In genomic region chr7:18749896-18750477, GRCm38 (mm10) we compare ENCODE assay signal across 9 mouse cellular contexts. TPM values are rescaled to one million over a fixed set of nuclear protein-coding genes. Genes with fewer than 3 reads are reported as not detected.
DNase-seq lines count a peak whose midpoint lies in the region; ATAC-seq and TF ChIP-seq lines count a peak whose summit lies in the region.
"Not testable (repeated sequence)": the region's sequence is repeated elsewhere in the genome, so short reads cannot be mapped to it uniquely, and the experiment has no call there.
"Had no signal": no experiment of that assay in that cellular context is flagged by ENCODE, and none has a peak within 500 bp of the region (broad histone marks: within the 10 kb centered on the region; RNA-seq: fewer than 3 reads in every experiment).

No protein-coding gene starts in this region.

- ATAC-seq in forebrain, embryonic 12.5 days (ENCODE audit: low FRiP score) = peak; percentile 65; the same call in 1 of the 2 replicates
- ATAC-seq in limb, embryonic 13.5 days (ENCODE audit: low FRiP score, low read depth) = peak; percentile 66; the same call in 1 of the 2 replicates
- ATAC-seq in midbrain, embryonic 16.5 days = peak; percentile 89

- not testable (repeated sequence) for H3K79me3 ChIP-seq in C2C12 (ENCODE audit: low read depth)

- H3K9me3 ChIP-seq in forebrain, embryonic 12.5 days; limb, embryonic 13.5 days; midbrain, embryonic 16.5 days (replicated peaks; ENCODE audit: control insufficient read depth, low read length, poor library complexity, severe bottlenecking): not testable (repeated sequence)

- not testable (repeated sequence) for H3K79me2 ChIP-seq in C2C12 (ENCODE audit: control insufficient read depth, insufficient read depth)

- 53% methylated on average over 11 of the region's 13 CpGs for WGBS in forebrain, embryonic 12.5 days
- 50% methylated on average over 11 of the region's 13 CpGs for WGBS in limb, embryonic 13.5 days
- WGBS in midbrain, embryonic 16.5 days = 54% methylated on average over 11 of the region's 13 CpGs

- H3K36me3 ChIP-seq in C2C12 (ENCODE audit: control insufficient read depth, insufficient read depth); forebrain, embryonic 12.5 days (replicated peaks); limb, embryonic 13.5 days; midbrain, embryonic 16.5 days (ENCODE audit: control insufficient read depth, insufficient read depth, low read length); splenic B cell, adult 2 months (ENCODE audit: control insufficient read depth, insufficient read depth, low read length, poor library complexity, severe bottlenecking): not testable (repeated sequence)

- H3K27me3 ChIP-seq in C2C12 (ENCODE audit: control insufficient read depth, insufficient read depth, insufficient read length); midbrain, embryonic 16.5 days (ENCODE audit: control insufficient read depth, insufficient read depth, low read depth, low read length); splenic B cell, adult 2 months (ENCODE audit: control insufficient read depth, insufficient read depth, low read length, poor library complexity, severe bottlenecking): not testable (repeated sequence)
- peaks cover 16% of the 10 kb centered on the region for H3K27me3 ChIP-seq in forebrain, embryonic 12.5 days
- peaks cover 27% of the 10 kb centered on the region for H3K27me3 ChIP-seq in limb, embryonic 13.5 days

- DNase-seq in brain, embryonic 14.5 days (ENCODE audit: low read depth) = peak; percentile 86
- DNase-seq in heart, postnatal 10 days = peak; percentile 69 to 81
- peak; percentile 83 for DNase-seq in kidney, postnatal 10 days
- peak; percentile 60 for DNase-seq in splenic B cell, adult 2 months (ENCODE audit: low read depth, low spot score)

- intact Hi-C loops in heart, postnatal 10 days (cut with DNase I) = loop anchor here (1.0 to 2.0 kb wide), 2 partner anchors 31 to 123 kb away; no protein-coding TSS in a partner anchor

- not testable (repeated sequence) for H3K4me3 ChIP-seq in C2C12 (ENCODE audit: insufficient read depth, poor library complexity, severe bottlenecking); forebrain, embryonic 12.5 days (replicated peaks); limb, embryonic 13.5 days; midbrain, embryonic 16.5 days (ENCODE audit: low read depth, low read length)

- H3K27ac ChIP-seq in forebrain, embryonic 12.5 days; limb, embryonic 13.5 days; midbrain, embryonic 16.5 days (ENCODE audit: low read length): not testable (repeated sequence)

- not testable (repeated sequence) for H3K4me1 ChIP-seq in forebrain, embryonic 12.5 days; limb, embryonic 13.5 days; midbrain, embryonic 16.5 days (ENCODE audit: control insufficient read depth, insufficient read depth, low read length)

- H3ac ChIP-seq in C2C12 (ENCODE audit: control insufficient read depth, insufficient read length, low read depth) = not testable (repeated sequence)

- H3K4me2 ChIP-seq in forebrain, embryonic 12.5 days; limb, embryonic 13.5 days (replicated peaks); midbrain, embryonic 16.5 days (ENCODE audit: low read length): not testable (repeated sequence)

- not testable (repeated sequence) for H3K9ac ChIP-seq in forebrain, embryonic 12.5 days; limb, embryonic 13.5 days; midbrain, embryonic 16.5 days (ENCODE audit: low read depth, low read length)

- peak; percentile 65 for TF ChIP-seq CTCF in C2C12 (IDR thresholded peaks at IDR 0.05; ENCODE audit: control insufficient read depth, insufficient read depth, insufficient read length)
- peak; percentile 88 for TF ChIP-seq CTCF in brain, embryonic 14.5 days (IDR thresholded peaks at IDR 0.05; ENCODE audit: borderline replicate concordance, extremely low read depth, insufficient read depth, insufficient read length)

- TF ChIP-seq POLR2A in brain, embryonic 14.5 days (IDR thresholded peaks at IDR 0.05; ENCODE audit: borderline replicate concordance, extremely low read depth, insufficient read depth, insufficient read length, poor library complexity, severe bottlenecking) = not testable (repeated sequence)

RNA-seq across cellular contexts. Expression of gene Psg22, which starts 32.1 kb away (rescaled TPM):
- polyA plus RNA-seq in C2C12 (2012; fragmentation: generic; extraction: Trizol) = not detected
- polyA plus RNA-seq in brain, embryonic 14.5 days (2012; rRNA removed) = not detected in 2 replicates
- polyA plus RNA-seq in forebrain, embryonic 12.5 days (2016; fragmentation: Nextera tagmentation; extraction: Ambion mirVana) = not detected in 2 replicates
- total RNA-seq in heart, postnatal 10 days (2021) = not detected
- polyA plus RNA-seq in limb, embryonic 13.5 days (2015; fragmentation: Nextera tagmentation; extraction: Ambion mirVana) = not detected in 2 replicates
- not detected in 2 replicates for polyA plus RNA-seq in midbrain, embryonic 16.5 days (2015; fragmentation: Nextera tagmentation; extraction: Ambion mirVana)

RNA-seq across cellular contexts. Expression of gene Psg19, which starts 48.3 kb away (rescaled TPM):
- not detected for polyA plus RNA-seq in C2C12 (2012; fragmentation: generic; extraction: Trizol)
- polyA plus RNA-seq in brain, embryonic 14.5 days (2012; rRNA removed) = 0.07 TPM in 1 of 2 replicates, not detected in the other
- polyA plus RNA-seq in forebrain, embryonic 12.5 days (2016; fragmentation: Nextera tagmentation; extraction: Ambion mirVana) = not detected in 2 replicates
- total RNA-seq in heart, postnatal 10 days (2021) = not detected
- not detected in 2 replicates for polyA plus RNA-seq in limb, embryonic 13.5 days (2015; fragmentation: Nextera tagmentation; extraction: Ambion mirVana)
- polyA plus RNA-seq in midbrain, embryonic 16.5 days (2015; fragmentation: Nextera tagmentation; extraction: Ambion mirVana) = not detected in 2 replicates
- polyA plus RNA-seq: heart, embryonic 15.5 days had no signal
